Mouse (Mus musculus): Measurements from ENCODE around the gene Fggy. TPM values are rescaled to one million over a fixed set of nuclear protein-coding genes. Genes with fewer than 3 reads are reported as not detected.

The Fggy gene
- polyA plus RNA-seq, 2 experiments: 14.9 to 19.3 TPM

- H3K27me3 ChIP-seq (ENCODE audit: control insufficient read depth, insufficient read depth, low read length): no peaks in the 10 kb centered on the region
- TF ChIP-seq EP300 (IDR thresholded peaks at IDR 0.05; ENCODE audit: low read depth): no peak
- TF ChIP-seq CTCF (IDR thresholded peaks at IDR 0.05; ENCODE audit: low read depth): no peak
Measured at GRCm38 (mm10) chr4:95867103-95867502, 309.8 kb downstream of the Fggy start.

GRCm38 (mm10) chr4:95868348-95868747 is 311.0 kb downstream of the Fggy start:
- H3K4me1 ChIP-seq (replicated peaks; ENCODE audit: control insufficient read depth in 2 of 2, insufficient read depth in 2 of 2, low read length in 1 of 2): peaks cover 0 to 3% of the 10 kb centered on the region in 2 experiments; a peak in 1 of 4 replicates
- H3K4me2 ChIP-seq (ENCODE audit: low read depth): no peak overlapping the region
- no peak overlapping the region for H3K4me3 ChIP-seq (ENCODE audit: insufficient read depth in 1 of 2, low read depth in 2 of 2, low read length in 2 of 2)
- TF ChIP-seq EP300 (IDR thresholded peaks at IDR 0.05; ENCODE audit: low read depth): no peak
- TF ChIP-seq CTCF (IDR thresholded peaks at IDR 0.05; ENCODE audit: low read depth): no peak
- H3K27ac ChIP-seq: no peak overlapping the region
- 46% methylated on average over 6 of the region's 6 CpGs for WGBS (ENCODE audit: insufficient replicate concordance)
- H3K9ac ChIP-seq (replicated peaks): no peak overlapping the region
- ATAC-seq (ENCODE audit: insufficient read depth): no peak
- no peaks in the 10 kb centered on the region for H3K27me3 ChIP-seq (ENCODE audit: control insufficient read depth, insufficient read depth, low read length)
- H3K36me3 ChIP-seq (replicated peaks; ENCODE audit: control insufficient read depth, insufficient read depth, low read depth): no peaks in the 10 kb centered on the region
- H3K9me3 ChIP-seq (ENCODE audit: control insufficient read depth, low read length): no peaks in the 10 kb centered on the region
- no peak for DNase-seq (ENCODE audit: low read depth in 3 of 3, low spot score in 3 of 3)

More at GRCm38 (mm10) chr4:95867103-95867502, 309.8 kb downstream of the Fggy start:
- no peak overlapping the region for H3K4me2 ChIP-seq (ENCODE audit: low read depth)
- ATAC-seq (ENCODE audit: insufficient read depth) (no peak), DNase-seq (ENCODE audit: low read depth in 3 of 3, low spot score in 3 of 3) (no peak)
- no peak overlapping the region for H3K9ac ChIP-seq (replicated peaks)
- H3K4me3 ChIP-seq (ENCODE audit: insufficient read depth in 1 of 2, low read depth in 2 of 2, low read length in 2 of 2): no peak overlapping the region
- H3K36me3 ChIP-seq (replicated peaks; ENCODE audit: control insufficient read depth, insufficient read depth, low read depth): no peaks in the 10 kb centered on the region
- H3K9me3 ChIP-seq (ENCODE audit: control insufficient read depth, low read length): no peaks in the 10 kb centered on the region
- H3K27ac ChIP-seq: no peak overlapping the region
- H3K4me1 ChIP-seq (replicated peaks; ENCODE audit: control insufficient read depth in 2 of 2, insufficient read depth in 2 of 2, low read length in 1 of 2): peaks cover 0 to 6% of the 10 kb centered on the region in 2 experiments; a peak in 1 of 4 replicates
- WGBS (ENCODE audit: insufficient replicate concordance): 59% methylated on average over 3 of the region's 3 CpGs

DNA sequence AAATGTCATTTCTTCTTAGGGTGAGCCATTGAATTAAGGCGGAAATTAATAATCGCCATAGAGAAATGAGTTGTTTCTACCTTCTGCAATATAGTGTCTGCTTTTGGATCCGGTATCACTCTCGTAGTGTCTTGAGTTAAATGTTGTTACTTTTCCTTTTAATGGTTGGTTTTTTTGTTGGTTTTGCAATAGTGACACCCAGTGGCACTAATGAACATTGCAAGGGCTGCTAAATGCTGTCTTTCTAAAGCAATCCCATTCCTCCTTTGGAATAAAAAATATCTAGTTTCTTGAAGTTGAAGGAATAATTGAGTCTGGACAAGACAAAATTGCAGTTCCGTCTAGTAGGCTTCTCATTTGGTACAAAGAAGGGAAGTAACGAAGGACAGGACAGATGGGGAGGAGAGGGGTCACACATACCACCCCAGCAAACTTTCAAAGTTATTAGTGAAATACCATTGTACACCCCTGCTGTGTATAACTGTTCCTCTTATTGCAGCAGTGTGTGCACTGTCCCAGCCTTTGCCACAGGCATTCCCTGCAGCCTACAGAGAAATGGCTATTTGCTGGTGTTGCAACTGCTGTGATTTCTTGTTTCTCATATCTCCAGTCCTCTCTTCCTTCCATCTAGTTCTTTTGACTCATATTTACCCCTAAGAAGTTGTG is 314.0 kb downstream of the Fggy start:
- no peak for DNase-seq (ENCODE audit: low read depth in 3 of 3, low spot score in 3 of 3)

DNA sequence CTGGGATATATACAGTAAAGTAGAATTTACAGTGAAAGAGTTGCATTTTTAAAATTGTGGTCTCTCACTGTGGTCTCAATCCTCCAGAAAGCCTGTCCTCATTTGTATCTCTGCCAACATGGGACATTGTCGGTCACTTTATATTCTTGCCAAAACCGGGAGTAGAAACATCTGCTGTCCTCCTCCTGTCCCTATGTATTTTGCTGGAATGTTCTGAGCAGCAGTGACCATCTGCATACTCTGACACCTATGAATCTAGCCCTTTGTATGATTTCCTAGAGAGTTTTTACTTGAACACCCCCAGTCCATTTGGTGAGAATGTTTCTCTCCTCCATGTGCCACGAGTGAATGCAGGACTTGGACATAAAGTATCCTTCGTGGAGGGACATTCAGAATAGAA is 318.6 kb downstream of the Fggy start:
- H3K4me1 ChIP-seq (replicated peaks; ENCODE audit: control insufficient read depth in 2 of 2, insufficient read depth in 2 of 2, low read length in 1 of 2): no peaks in the 10 kb centered on the region
- H3K27ac ChIP-seq: no peak overlapping the region
- ATAC-seq (ENCODE audit: insufficient read depth) (no peak), DNase-seq (ENCODE audit: low read depth in 3 of 3, low spot score in 3 of 3) (no peak)
- H3K9me3 ChIP-seq (ENCODE audit: control insufficient read depth, low read length): no peaks in the 10 kb centered on the region
- TF ChIP-seq EP300 (IDR thresholded peaks at IDR 0.05; ENCODE audit: low read depth): no peak
- TF ChIP-seq CTCF (IDR thresholded peaks at IDR 0.05; ENCODE audit: low read depth): no peak
- H3K4me2 ChIP-seq (ENCODE audit: low read depth): no peak overlapping the region
- no peak overlapping the region for H3K9ac ChIP-seq (replicated peaks)
- 70% methylated on average over 4 of the region's 4 CpGs for WGBS (ENCODE audit: insufficient replicate concordance)
- no peaks in the 10 kb centered on the region for H3K27me3 ChIP-seq (ENCODE audit: control insufficient read depth, insufficient read depth, low read length)
- no peaks in the 10 kb centered on the region for H3K36me3 ChIP-seq (replicated peaks; ENCODE audit: control insufficient read depth, insufficient read depth, low read depth)
- no peak overlapping the region for H3K4me3 ChIP-seq (ENCODE audit: insufficient read depth in 1 of 2, low read depth in 2 of 2, low read length in 2 of 2)

More for the DNA sequence above, 314.0 kb downstream of the Fggy start:
- no peaks in the 10 kb centered on the region for H3K4me1 ChIP-seq (replicated peaks; ENCODE audit: control insufficient read depth in 2 of 2, insufficient read depth in 2 of 2, low read length in 1 of 2)
- H3K9ac ChIP-seq (replicated peaks): no peak overlapping the region
- no peak overlapping the region for H3K4me3 ChIP-seq (ENCODE audit: insufficient read depth in 1 of 2, low read depth in 2 of 2, low read length in 2 of 2)
- no peaks in the 10 kb centered on the region for H3K36me3 ChIP-seq (replicated peaks; ENCODE audit: control insufficient read depth, insufficient read depth, low read depth)
- WGBS (ENCODE audit: insufficient replicate concordance): 25% methylated on average over 6 of the region's 6 CpGs
- no peak overlapping the region for H3K4me2 ChIP-seq (ENCODE audit: low read depth)
- H3K27ac ChIP-seq: no peak overlapping the region
- H3K9me3 ChIP-seq (ENCODE audit: control insufficient read depth, low read length): no peaks in the 10 kb centered on the region
- H3K27me3 ChIP-seq (ENCODE audit: control insufficient read depth, insufficient read depth, low read length): no peaks in the 10 kb centered on the region
- ATAC-seq (ENCODE audit: insufficient read depth): no peak
- TF ChIP-seq EP300 (IDR thresholded peaks at IDR 0.05; ENCODE audit: low read depth): no peak
- peak; percentile 54; the same call in 1 of the 2 replicates for TF ChIP-seq CTCF (IDR thresholded peaks at IDR 0.05; ENCODE audit: low read depth)

GRCm38 (mm10) chr4:95877436-95877835 is 320.1 kb downstream of the Fggy start:
- Histone ChIP-seq H3K4me1 (replicated peaks; ENCODE audit: control insufficient read depth in 2 of 2, insufficient read depth in 2 of 2, low read length in 1 of 2) (no peaks in the 10 kb centered on the region), H3K36me3 (replicated peaks; ENCODE audit: control insufficient read depth, insufficient read depth, low read depth) (no peaks in the 10 kb centered on the region), H3K4me3 (ENCODE audit: insufficient read depth in 1 of 2, low read depth in 2 of 2, low read length in 2 of 2) (no peak overlapping the region), H3K9me3 (ENCODE audit: control insufficient read depth, low read length) (no peaks in the 10 kb centered on the region), H3K27ac (no peak overlapping the region), H3K27me3 (ENCODE audit: control insufficient read depth, insufficient read depth, low read length) (no peaks in the 10 kb centered on the region), H3K9ac (replicated peaks) (no peak overlapping the region), H3K4me2 (ENCODE audit: low read depth) (no peak overlapping the region)
- ATAC-seq (ENCODE audit: insufficient read depth) (no peak), DNase-seq (ENCODE audit: low read depth in 3 of 3, low spot score in 3 of 3) (no peak)
- TF ChIP-seq EP300 (IDR thresholded peaks at IDR 0.05; ENCODE audit: low read depth): no peak
- TF ChIP-seq CTCF (IDR thresholded peaks at IDR 0.05; ENCODE audit: low read depth): no peak
- WGBS (ENCODE audit: insufficient replicate concordance): 62% methylated on average over 4 of the region's 4 CpGs

Data from liver, embryonic 14.5 days (tissue).